Mouse (Mus musculus): Measurements from ENCODE around the gene Fam198b. TPM values are rescaled to one million over a fixed set of nuclear protein-coding genes. Genes with fewer than 3 reads are reported as not detected.

The Fam198b gene
- polyA plus RNA-seq, 1 experiment from 2014 or later = 17.2 TPM

DNA sequence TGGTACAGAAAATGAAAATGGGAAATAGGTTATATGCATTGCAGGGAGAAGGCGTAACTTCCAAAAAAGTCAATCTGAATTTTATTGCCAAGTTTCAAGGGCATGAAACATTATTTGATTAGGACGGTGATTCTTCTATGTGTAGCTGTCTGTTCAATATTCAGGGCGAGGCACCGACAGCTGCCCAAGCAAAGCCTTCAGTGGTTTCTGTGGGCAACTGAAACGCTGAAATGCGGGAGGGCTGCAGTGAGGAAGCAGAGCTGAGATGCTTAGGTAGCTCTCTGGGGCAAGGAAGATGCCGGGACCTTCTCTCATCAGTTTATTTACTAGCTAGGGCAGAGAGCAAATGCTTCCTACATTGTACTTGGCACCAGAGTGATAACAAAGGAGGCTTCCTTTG, 87.2 kb downstream of the Fam198b start:
- no peak for ATAC-seq
- Histone ChIP-seq H3K4me2 (replicated peaks; ENCODE audit: low read depth) (no peak overlapping the region), H3K4me3 (ENCODE audit: low read depth, low read length) (no peak overlapping the region), H3K4me1 (replicated peaks; ENCODE audit: control insufficient read depth, insufficient read depth, low read length) (no peaks in the 10 kb centered on the region), H3K27ac (ENCODE audit: low read depth, low read length) (no peak overlapping the region), H3K9ac (ENCODE audit: low read depth, low read length) (no peak overlapping the region), H3K27me3 (replicated peaks; ENCODE audit: control insufficient read depth, insufficient read depth, low read length) (no peaks in the 10 kb centered on the region), H3K9me3 (ENCODE audit: control insufficient read depth) (no peaks in the 10 kb centered on the region), H3K36me3 (ENCODE audit: control insufficient read depth, insufficient read depth) (no peaks in the 10 kb centered on the region)
- WGBS = 78% methylated on average over 7 of the region's 7 CpGs
- no peak for TF ChIP-seq CTCF (IDR thresholded peaks at IDR 0.05; ENCODE audit: low read depth)

DNA sequence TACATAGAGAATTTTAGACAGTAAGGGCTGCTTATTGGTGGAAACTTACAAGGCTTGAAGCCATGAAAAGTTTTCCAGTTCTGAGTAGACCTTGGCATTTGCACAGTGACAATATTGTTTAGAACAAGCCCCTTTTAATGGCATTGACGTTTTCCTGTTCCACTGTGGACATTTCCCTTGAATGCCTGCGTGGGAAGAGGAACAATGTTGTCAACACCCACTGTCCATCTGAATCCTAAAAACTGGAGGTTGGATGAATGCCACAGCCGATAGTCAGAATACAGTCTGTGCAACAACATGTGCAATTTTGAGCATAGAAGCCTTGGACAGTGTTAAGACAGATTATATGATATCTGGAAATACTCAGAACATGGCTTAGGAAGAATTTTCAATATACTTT, 92.5 kb downstream of the Fam198b start:
- H3K9me3 ChIP-seq (ENCODE audit: control insufficient read depth) = no peaks in the 10 kb centered on the region
- H3K36me3 ChIP-seq (ENCODE audit: control insufficient read depth, insufficient read depth) = no peaks in the 10 kb centered on the region
- ATAC-seq = no peak
- H3K27ac ChIP-seq (ENCODE audit: low read depth, low read length) = no peak overlapping the region
- H3K27me3 ChIP-seq (replicated peaks; ENCODE audit: control insufficient read depth, insufficient read depth, low read length) = no peaks in the 10 kb centered on the region
- H3K4me1 ChIP-seq (replicated peaks; ENCODE audit: control insufficient read depth, insufficient read depth, low read length) = no peaks in the 10 kb centered on the region
- TF ChIP-seq CTCF (IDR thresholded peaks at IDR 0.05; ENCODE audit: low read depth) = no peak
- no peak overlapping the region for H3K4me2 ChIP-seq (replicated peaks; ENCODE audit: low read depth)
- no peak overlapping the region for H3K9ac ChIP-seq (ENCODE audit: low read depth, low read length)
- 56% methylated on average over 3 of the region's 3 CpGs for WGBS
- H3K4me3 ChIP-seq (ENCODE audit: low read depth, low read length) = no peak overlapping the region

DNA sequence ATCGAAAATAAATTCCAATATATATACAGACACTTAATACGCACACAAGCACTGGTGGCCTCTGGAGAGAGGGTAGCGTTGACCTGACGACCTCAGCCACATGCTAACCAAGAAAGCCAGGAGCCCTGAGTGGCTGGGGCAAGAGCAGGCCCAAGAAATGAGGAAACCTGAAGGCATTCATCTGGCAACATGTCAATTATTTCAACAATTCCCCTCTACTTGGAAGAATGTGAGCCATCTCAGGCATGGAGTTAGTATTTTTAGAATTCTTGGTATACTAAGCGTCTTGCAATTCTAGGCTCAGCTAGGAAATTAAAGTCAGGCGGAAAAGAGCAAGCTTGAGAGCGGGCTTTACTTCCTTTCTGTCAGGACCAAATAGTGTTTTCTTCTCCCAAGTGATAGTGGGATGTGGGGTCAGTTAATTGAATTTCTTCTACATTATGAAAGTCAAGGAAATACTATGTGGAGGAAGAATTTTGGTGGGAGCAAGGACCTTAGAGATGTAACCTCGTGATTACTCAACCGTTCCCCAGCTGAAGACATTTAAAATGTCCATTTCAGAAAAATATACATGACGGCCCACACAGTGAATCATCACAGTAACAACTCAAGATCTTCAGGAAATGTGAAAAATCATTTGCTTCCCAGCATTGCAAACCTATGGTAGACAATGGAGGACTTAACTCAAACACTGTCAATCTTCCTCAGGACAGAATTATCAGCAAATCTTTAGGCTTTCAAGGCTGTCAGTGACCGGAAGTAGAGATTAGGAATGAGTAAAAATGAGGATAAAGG, 93.5 kb downstream of the Fam198b start:
- ATAC-seq = no peak
- no peak overlapping the region for H3K27ac ChIP-seq (ENCODE audit: low read depth, low read length)

DNA sequence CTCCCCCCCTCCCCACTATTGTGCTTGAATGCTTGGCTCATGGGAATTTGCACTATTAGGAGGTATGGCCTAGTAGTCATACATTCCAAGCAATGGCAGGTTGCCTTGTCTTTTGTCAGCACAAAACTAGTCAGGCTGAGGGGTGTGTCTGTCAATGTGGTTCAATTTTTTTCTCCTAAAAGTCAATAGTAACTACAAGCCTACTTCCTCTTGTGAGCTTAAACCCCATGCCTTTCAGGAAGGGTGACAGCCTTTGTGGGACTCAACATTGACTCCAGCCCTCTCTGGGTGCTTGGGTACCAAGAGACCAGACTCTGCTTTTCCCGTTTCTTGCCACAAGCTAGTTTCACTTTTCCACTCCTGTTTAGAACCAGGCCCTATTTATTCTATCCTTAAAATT, 96.4 kb downstream of the Fam198b start:
- no peak overlapping the region for H3K4me3 ChIP-seq (ENCODE audit: low read depth, low read length)
- H3K36me3 ChIP-seq (ENCODE audit: control insufficient read depth, insufficient read depth) = no peaks in the 10 kb centered on the region
- H3K4me2 ChIP-seq (replicated peaks; ENCODE audit: low read depth) = no peak overlapping the region
- TF ChIP-seq CTCF (IDR thresholded peaks at IDR 0.05; ENCODE audit: low read depth) = no peak
- H3K27me3 ChIP-seq (replicated peaks; ENCODE audit: control insufficient read depth, insufficient read depth, low read length) = no peaks in the 10 kb centered on the region
- H3K9me3 ChIP-seq (ENCODE audit: control insufficient read depth) = no peaks in the 10 kb centered on the region
- no peak for ATAC-seq
- 84% methylated on average over 1 of the region's 1 CpGs for WGBS
- H3K4me1 ChIP-seq (replicated peaks; ENCODE audit: control insufficient read depth, insufficient read depth, low read length) = no peaks in the 10 kb centered on the region
- H3K27ac ChIP-seq (ENCODE audit: low read depth, low read length) = no peak overlapping the region
- no peak overlapping the region for H3K9ac ChIP-seq (ENCODE audit: low read depth, low read length)

More for the DNA sequence above, 93.5 kb downstream of the Fam198b start:
- no peaks in the 10 kb centered on the region for H3K27me3 ChIP-seq (replicated peaks; ENCODE audit: control insufficient read depth, insufficient read depth, low read length)
- H3K9ac ChIP-seq (ENCODE audit: low read depth, low read length) = no peak overlapping the region
- H3K9me3 ChIP-seq (ENCODE audit: control insufficient read depth) = no peaks in the 10 kb centered on the region
- no peaks in the 10 kb centered on the region for H3K36me3 ChIP-seq (ENCODE audit: control insufficient read depth, insufficient read depth)
- no peak for TF ChIP-seq CTCF (IDR thresholded peaks at IDR 0.05; ENCODE audit: low read depth)
- 62% methylated on average over 11 of the region's 11 CpGs for WGBS
- H3K4me2 ChIP-seq (replicated peaks; ENCODE audit: low read depth) = no peak overlapping the region
- no peak overlapping the region for H3K4me3 ChIP-seq (ENCODE audit: low read depth, low read length)
- H3K4me1 ChIP-seq (replicated peaks; ENCODE audit: control insufficient read depth, insufficient read depth, low read length) = no peaks in the 10 kb centered on the region

DNA sequence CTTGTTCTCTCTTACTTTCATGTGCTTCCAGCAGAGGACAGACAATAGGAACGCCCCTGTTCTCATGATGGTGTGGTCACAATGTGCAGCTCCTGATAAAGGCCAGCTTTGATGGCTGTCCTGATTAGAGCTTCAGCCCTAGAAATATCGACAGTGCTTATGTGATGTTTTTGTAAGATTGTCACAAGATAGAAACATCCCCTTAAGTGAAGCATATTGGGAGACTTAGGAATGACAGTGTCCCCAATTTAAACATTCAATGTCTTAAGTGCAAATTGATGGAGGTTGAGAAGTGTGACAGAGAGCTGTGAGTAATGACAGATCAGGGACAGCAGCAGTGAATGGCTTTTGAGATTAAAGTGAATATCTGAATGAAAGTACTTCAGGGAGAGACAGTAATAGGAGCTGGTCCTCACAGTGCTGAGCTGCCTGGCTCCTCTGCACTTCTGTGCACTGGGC, 99.7 kb downstream of the Fam198b start:
- no peak for ATAC-seq
- Histone ChIP-seq H3K4me1 (replicated peaks; ENCODE audit: control insufficient read depth, insufficient read depth, low read length) (no peaks in the 10 kb centered on the region), H3K4me3 (ENCODE audit: low read depth, low read length) (no peak overlapping the region), H3K27ac (ENCODE audit: low read depth, low read length) (no peak overlapping the region), H3K36me3 (ENCODE audit: control insufficient read depth, insufficient read depth) (no peaks in the 10 kb centered on the region), H3K9ac (ENCODE audit: low read depth, low read length) (no peak overlapping the region), H3K9me3 (ENCODE audit: control insufficient read depth) (no peaks in the 10 kb centered on the region), H3K27me3 (replicated peaks; ENCODE audit: control insufficient read depth, insufficient read depth, low read length) (no peaks in the 10 kb centered on the region), H3K4me2 (replicated peaks; ENCODE audit: low read depth) (no peak overlapping the region)
- TF ChIP-seq CTCF (IDR thresholded peaks at IDR 0.05; ENCODE audit: low read depth) = no peak
- WGBS = 66% methylated on average over 2 of the region's 2 CpGs

DNA sequence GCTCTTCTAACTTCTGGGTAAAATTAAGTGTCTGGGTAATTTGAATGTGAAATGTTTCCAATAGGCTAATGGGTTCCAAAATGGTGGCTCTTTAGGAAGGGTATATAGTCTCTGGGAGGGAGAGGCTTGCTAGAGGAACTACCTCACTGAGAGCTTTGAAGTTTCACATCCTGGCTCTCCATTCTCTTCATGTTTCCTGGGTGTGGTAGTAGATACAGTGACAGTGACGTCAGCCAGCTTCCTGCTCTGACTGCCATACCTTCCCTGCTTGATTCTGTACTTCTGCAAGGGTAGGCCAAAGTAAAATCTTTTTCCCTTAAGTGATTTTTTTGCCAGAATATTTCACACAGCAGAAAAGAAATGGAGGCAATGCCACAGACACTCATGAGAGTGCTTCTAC, 100.2 kb downstream of the Fam198b start:
- no peaks in the 10 kb centered on the region for H3K27me3 ChIP-seq (replicated peaks; ENCODE audit: control insufficient read depth, insufficient read depth, low read length)
- H3K4me2 ChIP-seq (replicated peaks; ENCODE audit: low read depth) = no peak overlapping the region
- ATAC-seq = no peak
- no peaks in the 10 kb centered on the region for H3K4me1 ChIP-seq (replicated peaks; ENCODE audit: control insufficient read depth, insufficient read depth, low read length)
- H3K36me3 ChIP-seq (ENCODE audit: control insufficient read depth, insufficient read depth) = no peaks in the 10 kb centered on the region
- H3K9ac ChIP-seq (ENCODE audit: low read depth, low read length) = no peak overlapping the region
- H3K9me3 ChIP-seq (ENCODE audit: control insufficient read depth) = no peaks in the 10 kb centered on the region
- TF ChIP-seq CTCF (IDR thresholded peaks at IDR 0.05; ENCODE audit: low read depth) = no peak
- H3K4me3 ChIP-seq (ENCODE audit: low read depth, low read length) = no peak overlapping the region
- no peak overlapping the region for H3K27ac ChIP-seq (ENCODE audit: low read depth, low read length)
- 41% methylated on average over 1 of the region's 1 CpGs for WGBS

Measured in intestine, postnatal 0 days (tissue).